Mouse (Mus musculus): Measurements from ENCODE around the gene Dmrtc1c1. TPM values are rescaled to one million over a fixed set of nuclear protein-coding genes. Genes with fewer than 3 reads are reported as not detected.
"Not testable (repeated sequence)": the region's sequence is repeated elsewhere in the genome, so short reads cannot be mapped to it uniquely, and the experiment has no call there.

Gene Dmrtc1c1
- not detected for total RNA-seq (2021)
- long read RNA-seq, experiment 1 = 0 reads
- long read RNA-seq, experiment 2 = 0 reads

GRCm38 (mm10) chrX:102802663-102803062 lies at the start of gene Dmrtc1c1:
Gene Dmrtc1c1 (plus strand): TSS chrX:102802963.
- DNase-seq = not testable (repeated sequence)

DNA sequence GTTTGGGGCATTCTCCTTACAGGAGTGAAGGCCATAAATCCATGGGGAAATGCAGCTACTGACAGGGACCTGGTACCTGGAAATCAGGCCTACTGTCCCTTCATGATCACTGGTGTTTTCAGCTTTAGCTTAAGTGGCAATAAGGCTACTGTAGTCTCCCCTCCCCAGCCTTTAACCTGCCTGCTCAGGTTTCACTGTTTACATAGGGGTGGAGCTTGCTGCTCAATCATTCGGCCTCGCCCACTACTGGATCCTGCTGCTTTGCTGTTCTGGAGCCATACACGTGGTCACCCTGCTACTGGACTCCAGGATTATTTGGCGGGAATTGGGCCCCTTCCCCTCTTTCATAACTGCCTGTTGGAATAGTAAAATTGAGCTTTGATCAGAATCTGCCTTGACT lies 36.9 kb upstream of the Dmrtc1c1 start:
- DNase-seq = no peak

GRCm38 (mm10) chrX:102812311-102812710 lies 9.5 kb downstream of the Dmrtc1c1 start:
- DNase-seq = no peak

- DNase-seq = not testable (repeated sequence)
Measured at GRCm38 (mm10) chrX:102854516-102854915, 51.8 kb downstream of the Dmrtc1c1 start, which contains the start of gene Dmrtc1c2. Gene Dmrtc1c2 (minus strand): TSS chrX:102854616.

Other genes starting within 250 kb of the Dmrtc1c1 start
- 10 to 100 TPM; 37.4 to 46.6 TPM for gene Phka1, start 158.7 kb upstream of the Dmrtc1c1 start, total RNA-seq (2021)
- not detected for gene Gm3880, start 116.0 kb upstream of the Dmrtc1c1 start, total RNA-seq (2021)
- gene Gm9112, start 95.3 kb upstream of the Dmrtc1c1 start, total RNA-seq (2021) = not detected
- not detected for gene Dmrtc1b, start 95.1 kb upstream of the Dmrtc1c1 start, total RNA-seq (2021)
- gene Dmrtc1c2, start 51.7 kb downstream of the Dmrtc1c1 start, total RNA-seq (2021) = not detected
- gene 1700031F05Rik, start 65.0 kb downstream of the Dmrtc1c1 start, total RNA-seq (2021) = not detected
- gene Dmrtc1a, start 105.7 kb downstream of the Dmrtc1c1 start, total RNA-seq (2021) = under 1 TPM in 1 of 2 experiments, not detected in 1; 0.26 TPM
- not detected for gene 1700011M02Rik, start 105.9 kb downstream of the Dmrtc1c1 start, total RNA-seq (2021)
- not detected for gene 1700018G05Rik, start 125.4 kb downstream of the Dmrtc1c1 start, total RNA-seq (2021)